Mouse (Mus musculus) right cerebral cortex, postnatal 4 days (tissue): ENCODE measurements around the gene Cxcl5.
"Not testable (repeated sequence)": the region's sequence is repeated elsewhere in the genome, so short reads cannot be mapped to it uniquely, and the experiment has no call there.

Source experiments
- DNase-seq: peaks from one replicate; pipeline ENCODE4 v3.0.0-alpha.2; 2022

The Cxcl5 gene

GRCm38 (mm10) chr5:90785659-90786588, 26.8 kb downstream of the Cxcl5 start, which contains the start of gene Cxcl3:
Cxcl3 (plus strand) TSS chr5:90786103.
- no peak for DNase-seq

DNA sequence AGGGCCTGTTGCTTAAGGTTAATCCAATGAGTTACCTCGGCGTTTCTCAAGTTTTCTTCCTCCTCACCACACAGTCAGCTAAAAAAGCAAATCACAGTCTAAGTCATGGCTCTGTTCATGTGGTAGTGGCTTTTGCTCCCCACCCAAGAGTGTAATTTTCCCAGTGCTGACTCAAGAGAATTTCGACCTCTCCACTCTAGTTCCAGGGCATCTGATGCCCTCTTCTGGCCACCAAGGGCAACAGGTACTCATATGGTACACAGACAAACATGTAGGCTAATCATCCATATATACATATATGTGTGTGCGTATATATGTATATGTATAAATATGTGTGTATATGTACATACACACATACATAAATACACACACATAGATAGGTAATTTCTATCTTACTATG, 29.0 kb downstream of the Cxcl5 start:
- no peak for DNase-seq

GRCm38 (mm10) chr5:90789306-90790073, 30.3 kb downstream of the Cxcl5 start:
- no peak for DNase-seq

DNA sequence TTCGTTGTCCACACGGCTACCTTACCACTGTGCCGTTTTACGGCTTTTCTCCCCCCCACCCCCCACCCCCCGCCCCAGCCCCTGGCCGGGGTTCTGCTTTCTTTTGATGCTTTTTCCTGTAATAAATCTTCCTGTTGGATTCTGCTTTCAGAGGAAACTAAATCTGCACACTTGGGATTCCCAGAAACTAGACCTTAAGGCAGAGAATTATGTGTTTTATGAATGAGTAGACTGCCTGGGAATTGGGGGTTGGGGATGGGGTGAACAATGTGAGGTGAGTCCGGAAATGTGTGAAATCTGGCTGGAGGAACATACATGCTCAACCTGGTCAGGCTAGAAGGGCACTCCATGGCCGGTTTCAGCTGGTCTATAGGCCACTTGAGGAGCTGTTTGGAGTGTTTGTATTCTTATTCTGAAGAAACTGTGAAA, 30.9 kb downstream of the Cxcl5 start:
- no peak for DNase-seq

DNA sequence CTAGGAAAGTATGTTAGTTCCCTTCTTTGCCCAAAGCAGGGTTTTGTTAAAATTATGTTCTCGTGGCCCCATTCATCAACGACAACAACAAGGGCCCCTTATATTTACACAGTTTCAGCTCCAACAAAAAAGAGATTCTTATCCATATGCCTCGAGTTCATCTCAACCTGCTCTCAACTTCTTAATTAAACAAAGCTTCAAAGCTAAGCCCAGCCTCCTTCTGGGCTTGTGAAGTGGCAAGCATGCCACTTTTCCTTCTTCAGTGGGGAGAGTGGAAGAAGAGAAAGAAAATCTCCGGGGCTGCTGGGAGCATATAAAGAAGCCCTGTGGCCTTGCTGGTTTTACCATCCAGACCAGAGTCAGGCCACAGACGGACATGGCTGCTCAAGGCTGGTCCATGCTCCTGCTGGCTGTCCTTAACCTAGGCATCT, 35.0 kb downstream of the Cxcl5 start, which contains the start of gene Cxcl15:
TSS of gene Cxcl15 (plus strand) at position 340 of the 431 bp plus-strand sequence.
- no peak for DNase-seq

DNA sequence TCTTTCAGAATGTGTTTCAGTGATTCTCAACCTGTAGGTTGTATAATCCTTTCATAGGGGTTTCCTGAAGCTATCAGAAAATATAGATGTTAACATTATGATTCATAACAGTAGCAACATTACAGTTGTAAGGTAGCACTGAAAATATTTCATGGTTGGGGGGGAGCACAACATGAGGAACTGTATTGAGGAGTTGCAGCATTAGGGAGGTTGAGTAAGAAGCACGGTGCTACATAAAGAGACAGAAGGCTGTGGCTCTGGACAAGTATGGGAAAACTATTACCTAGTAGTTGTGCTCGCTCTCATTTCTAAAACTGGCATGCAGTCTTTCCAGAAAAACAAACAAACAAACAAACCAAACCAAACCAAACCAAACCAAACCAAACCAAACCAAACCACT, 36.2 kb downstream of the Cxcl5 start:
- not testable (repeated sequence) for DNase-seq

GRCm38 (mm10) chr5:90804574-90804973, 45.4 kb downstream of the Cxcl5 start:
- DNase-seq = no peak

- no peak for DNase-seq
Measured at GRCm38 (mm10) chr5:90806050-90806449, 46.9 kb downstream of the Cxcl5 start.

DNA sequence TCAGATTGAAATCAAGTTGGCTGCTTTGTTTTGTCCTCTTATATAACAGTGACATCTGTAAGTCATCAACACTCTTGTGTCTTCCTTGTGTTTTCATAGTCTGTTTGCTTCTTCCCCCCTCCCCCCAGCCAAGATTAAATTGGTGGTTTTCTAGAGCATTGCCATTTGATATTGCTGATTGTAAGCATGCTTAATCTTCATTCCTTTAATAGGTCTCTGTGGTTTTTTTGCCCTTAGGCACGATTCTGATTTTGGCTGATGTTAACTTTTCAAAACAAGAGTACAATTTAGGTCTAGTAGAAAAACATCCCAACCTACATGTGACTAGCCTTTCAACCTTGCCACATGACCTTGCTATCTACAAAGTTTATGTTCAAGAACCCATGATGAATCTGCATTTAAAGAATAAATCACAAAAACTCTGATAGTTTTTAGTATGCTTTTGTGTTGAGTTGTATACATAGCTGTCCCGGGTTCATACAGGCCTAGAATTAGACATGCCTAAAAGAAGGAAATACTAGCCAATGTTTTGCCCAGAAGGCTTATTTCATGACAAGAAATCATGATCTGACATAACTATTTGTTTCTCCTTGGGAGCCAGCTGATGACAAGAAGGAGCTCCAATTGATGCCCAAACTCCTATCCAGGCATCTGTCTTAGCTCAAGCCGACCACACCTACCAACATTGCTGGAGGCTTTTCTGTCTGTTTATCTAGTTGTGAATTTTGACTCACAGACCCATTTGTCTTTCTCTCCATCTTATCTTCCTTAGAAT, 48.2 kb downstream of the Cxcl5 start:
- DNase-seq = no peak
